Mouse (Mus musculus) spleen, adult 2 months (tissue): ENCODE data around the gene Prom1. TPM values are rescaled to one million over a fixed set of nuclear protein-coding genes. Genes with fewer than 3 reads are reported as not detected.

Experiments used
- DNase-seq, 2 experiments: peaks; one replicate each; pipeline versions ENCODE4 v3.0.0 to v3.0.0-alpha.2; 2012 to 2021; ENCODE audit warnings: low spot score in 2 of 2, low read depth in 1 of 2
- H3K27ac ChIP-seq: fragments of 200-500 bp; 2 replicates; pipeline ENCODE4 v1.5.1; 2012; ENCODE audit warnings: low read length, inconsistent platforms; ENCODE audit not compliant: insufficient read depth
- H3K27me3 ChIP-seq: fragments of 200-500 bp; 2 replicates; pipeline ENCODE4 v1.6.1; 2012; ENCODE audit warnings: mild to moderate bottlenecking, moderate library complexity, low read length, inconsistent platforms; ENCODE audit not compliant: control insufficient read depth, insufficient read depth
- H3K36me3 ChIP-seq: fragments of 200-500 bp; 2 replicates; pipeline ENCODE4 v1.6.1; 2012; ENCODE audit warnings: mild to moderate bottlenecking, low read length, inconsistent platforms; ENCODE audit not compliant: control insufficient read depth, insufficient read depth
- H3K4me1 ChIP-seq: fragments of 200-500 bp; 2 replicates; pipeline ENCODE4 v1.6.1; 2011; ENCODE audit warnings: inconsistent platforms; ENCODE audit not compliant: control insufficient read depth, insufficient read depth, insufficient read length
- H3K4me3 ChIP-seq: fragments of 200-500 bp; 2 replicates; pipeline ENCODE4 v1.5.1; 2011; ENCODE audit warnings: mild to moderate bottlenecking, inconsistent platforms; ENCODE audit not compliant: insufficient read depth, insufficient read length; ENCODE audit errors: extremely low read depth
- CTCF ChIP-seq: fragments of 200-500 bp; IDR thresholded peaks from 2 replicates; pipeline ENCODE4 v1.5.1; 2011; ENCODE audit warnings: mild to moderate bottlenecking, inconsistent platforms; ENCODE audit not compliant: insufficient read depth, insufficient read length, insufficient replicate concordance; ENCODE audit errors: extremely low read depth
- POLR2A ChIP-seq: fragments of 200-500 bp; IDR thresholded peaks from 2 replicates; pipeline ENCODE4 v1.6.1; 2011; ENCODE audit warnings: low read depth, low read length, inconsistent platforms
- WGBS: fragments of 180-500 bp; shearing (Covaris S2); methylation state at CpG from one replicate; pipeline ENCODE4 v1.1.7; 2018; 5-methylcytosine and 5-hydroxymethylcytosine counted together
- polyA plus RNA-seq: library from polyadenylated mRNA; depleted of rRNA; stranded (reverse); fragments of >200 nt; gene quantifications from 2 replicates; pipeline ENCODE4 v1.2.3, GENCODE M21; 2012

The Prom1 gene
- polyA plus RNA-seq, 1 experiment, result 0.79 TPM

- H3K4me1 ChIP-seq, result no peaks in the 10 kb centered on the region
- WGBS, result 88% methylated on average over 7 of the region's 7 CpGs
- H3K36me3 ChIP-seq, result no peaks in the 10 kb centered on the region
- H3K4me3 ChIP-seq, result no peak overlapping the region
- H3K27me3 ChIP-seq, result peaks cover 15% of the 10 kb centered on the region
- no peak for DNase-seq
- TF ChIP-seq POLR2A, result no peak
- TF ChIP-seq CTCF, result no peak
- no peak overlapping the region for H3K27ac ChIP-seq
These were observed 1.3 kb upstream of the Prom1 start for GRCm38 (mm10) chr5:44103121-44103520.

- Histone ChIP-seq H3K4me1 (no peaks in the 10 kb centered on the region), H3K4me3 (peak overlapping the region; percentile 16; the same call in 1 of the 2 replicates), H3K36me3 (no peaks in the 10 kb centered on the region), H3K27me3 (peaks cover 15% of the 10 kb centered on the region), H3K27ac (no peak overlapping the region)
- DNase-seq, result no peak
- TF ChIP-seq POLR2A (no peak), CTCF (no peak)
- 1% methylated on average over 43 of the region's 43 CpGs for WGBS
These were observed 1.1 kb downstream of the Prom1 start for GRCm38 (mm10) chr5:44100544-44101230.

GRCm38 (mm10) chr5:44100187-44100543 lies 1.7 kb downstream of the Prom1 start:
- no peaks in the 10 kb centered on the region for H3K36me3 ChIP-seq
- H3K4me1 ChIP-seq, result no peaks in the 10 kb centered on the region
- no peak overlapping the region for H3K4me3 ChIP-seq
- TF ChIP-seq CTCF, result no peak
- no peak for TF ChIP-seq POLR2A
- H3K27ac ChIP-seq, result no peak overlapping the region
- 34% methylated on average over 12 of the region's 12 CpGs for WGBS
- DNase-seq, result no peak
- H3K27me3 ChIP-seq, result peaks cover 15% of the 10 kb centered on the region

GRCm38 (mm10) chr5:44096996-44097395 lies 4.8 kb downstream of the Prom1 start:
- 90% methylated on average over 5 of the region's 5 CpGs for WGBS
- no peaks in the 10 kb centered on the region for H3K36me3 ChIP-seq
- H3K4me1 ChIP-seq, result no peaks in the 10 kb centered on the region
- peaks cover 15% of the 10 kb centered on the region for H3K27me3 ChIP-seq
- no peak for DNase-seq
- H3K27ac ChIP-seq, result no peak overlapping the region
- TF ChIP-seq CTCF (no peak), POLR2A (no peak)
- no peak overlapping the region for H3K4me3 ChIP-seq

- H3K27ac ChIP-seq, result no peak overlapping the region
- no peak overlapping the region for H3K4me3 ChIP-seq
- peaks cover 8% of the 10 kb centered on the region for H3K27me3 ChIP-seq
- H3K36me3 ChIP-seq, result no peaks in the 10 kb centered on the region
- DNase-seq, result no peak
- TF ChIP-seq POLR2A (no peak), CTCF (no peak)
- WGBS, result 96% methylated on average over 10 of the region's 10 CpGs
- no peaks in the 10 kb centered on the region for H3K4me1 ChIP-seq
These were observed 5.7 kb downstream of the Prom1 start for GRCm38 (mm10) chr5:44096106-44096505.

GRCm38 (mm10) chr5:44095697-44096096 lies 6.1 kb downstream of the Prom1 start:
- Histone ChIP-seq H3K27ac (no peak overlapping the region), H3K36me3 (no peaks in the 10 kb centered on the region), H3K4me3 (no peak overlapping the region), H3K27me3 (peaks cover 5% of the 10 kb centered on the region), H3K4me1 (no peaks in the 10 kb centered on the region)
- no peak for DNase-seq
- 91% methylated on average over 7 of the region's 7 CpGs for WGBS
- TF ChIP-seq CTCF, result no peak
- no peak for TF ChIP-seq POLR2A

GRCm38 (mm10) chr5:44087034-44087433 lies 14.8 kb downstream of the Prom1 start:
- DNase-seq, result no peak

More at GRCm38 (mm10) chr5:44087034-44087433, 14.8 kb downstream of the Prom1 start:
- H3K36me3 ChIP-seq, result no peaks in the 10 kb centered on the region
- TF ChIP-seq CTCF (no peak), POLR2A (no peak)
- no peaks in the 10 kb centered on the region for H3K27me3 ChIP-seq
- no peak overlapping the region for H3K4me3 ChIP-seq
- WGBS, result 64% methylated on average over 5 of the region's 5 CpGs
- no peak overlapping the region for H3K27ac ChIP-seq
- no peaks in the 10 kb centered on the region for H3K4me1 ChIP-seq
